In genomic region chr7:27331854-27332253, GRCm38 (mm10) we compare ENCODE assay signal across 10 mouse cellular contexts. TPM values are rescaled to one million over a fixed set of nuclear protein-coding genes. Genes with fewer than 3 reads are reported as not detected.
A peak's percentile ranks its signal among the peaks of the same experiment; 100 is the strongest.
DNase-seq lines count a peak whose midpoint lies in the region; ATAC-seq lines count a peak whose summit lies in the region.
"Had no signal": no experiment of that assay in that cellular context is flagged by ENCODE, and none has a peak within 500 bp of the region (broad histone marks: within the 10 kb centered on the region; RNA-seq: fewer than 3 reads in every experiment).

No protein-coding gene starts in this region.

- no peak overlapping the region for H3K27ac ChIP-seq in forebrain, embryonic 10.5 days
- no peak overlapping the region for H3K27ac ChIP-seq in forebrain, embryonic 16.5 days (ENCODE audit: low read length)
- H3K27ac ChIP-seq in lung, embryonic 15.5 days, result peak overlapping the region; percentile 94
- H3K27ac ChIP-seq in hindbrain, embryonic 16.5 days (ENCODE audit: low read depth, low read length), result no peak overlapping the region
- H3K27ac ChIP-seq in neural tube, embryonic 15.5 days (replicated peaks), result no peak overlapping the region
- H3K27ac ChIP-seq: midbrain, embryonic 12.5 days had no signal

- no peak for DNase-seq in forebrain, embryonic 10.5 days (ENCODE audit: extremely low spot score, low spot score)
- no peak for DNase-seq in lung, postnatal 25 days (ENCODE audit: low spot score)
- DNase-seq in layer of hippocampus, postnatal 36 days, result no peak
- DNase-seq in cerebellum, postnatal 25 days, result no peak

- H3K27me3 ChIP-seq in forebrain, embryonic 10.5 days (ENCODE audit: poor library complexity, severe bottlenecking), result peaks cover 99% of the 10 kb centered on the region
- peaks cover 72% of the 10 kb centered on the region for H3K27me3 ChIP-seq in forebrain, embryonic 16.5 days (replicated peaks; ENCODE audit: control insufficient read depth, insufficient read depth, low read length)
- peaks cover 54% of the 10 kb centered on the region for H3K27me3 ChIP-seq in lung, embryonic 15.5 days
- H3K27me3 ChIP-seq in hindbrain, embryonic 16.5 days (replicated peaks; ENCODE audit: control insufficient read depth, insufficient read depth, low read length), result peaks cover 84% of the 10 kb centered on the region
- H3K27me3 ChIP-seq in neural tube, embryonic 15.5 days (replicated peaks), result peaks cover 98% of the 10 kb centered on the region

- no peak overlapping the region for H3K9ac ChIP-seq in forebrain, embryonic 16.5 days (replicated peaks; ENCODE audit: low read depth, low read length)
- H3K9ac ChIP-seq in lung, embryonic 15.5 days, result peak overlapping the region; percentile 70
- H3K9ac ChIP-seq in hindbrain, embryonic 16.5 days (ENCODE audit: low read depth, low read length), result no peak overlapping the region
- H3K9ac ChIP-seq in neural tube, embryonic 15.5 days (replicated peaks), result no peak overlapping the region

- H3K4me3 ChIP-seq in forebrain, embryonic 10.5 days, result peak overlapping the region; percentile 52; the same call in 1 of the 2 replicates
- H3K4me3 ChIP-seq in forebrain, embryonic 16.5 days (replicated peaks; ENCODE audit: low read length), result no peak overlapping the region
- peak overlapping the region; percentile 65 for H3K4me3 ChIP-seq in lung, embryonic 15.5 days
- no peak overlapping the region for H3K4me3 ChIP-seq in hindbrain, embryonic 16.5 days (ENCODE audit: low read length)
- peak overlapping the region; percentile 47 for H3K4me3 ChIP-seq in neural tube, embryonic 15.5 days (replicated peaks)

- H3K9me3 ChIP-seq in forebrain, embryonic 10.5 days, result no peaks in the 10 kb centered on the region
- no peaks in the 10 kb centered on the region for H3K9me3 ChIP-seq in forebrain, embryonic 16.5 days (ENCODE audit: control insufficient read depth, low read length)
- no peaks in the 10 kb centered on the region for H3K9me3 ChIP-seq in lung, embryonic 15.5 days
- no peaks in the 10 kb centered on the region for H3K9me3 ChIP-seq in hindbrain, embryonic 16.5 days (ENCODE audit: control insufficient read depth, low read length)
- H3K9me3 ChIP-seq in neural tube, embryonic 15.5 days (replicated peaks), result no peaks in the 10 kb centered on the region
- H3K9me3 ChIP-seq: midbrain, embryonic 12.5 days had no signal

- WGBS in forebrain, embryonic 10.5 days, result 8% methylated on average over 8 of the region's 8 CpGs
- 7% methylated on average over 8 of the region's 8 CpGs for whole genome bisulfite sequencing in forebrain, embryonic 16.5 days
- WGBS in lung, embryonic 15.5 days, result 2% methylated on average over 8 of the region's 8 CpGs
- WGBS in hindbrain, embryonic 16.5 days, result 8% methylated on average over 8 of the region's 8 CpGs
- WGBS in neural tube, embryonic 15.5 days, result 8% methylated on average over 8 of the region's 8 CpGs

- no peak overlapping the region for H3K4me2 ChIP-seq in forebrain, embryonic 16.5 days (ENCODE audit: low read length)
- peak overlapping the region; percentile 92 for H3K4me2 ChIP-seq in lung, embryonic 15.5 days
- peak overlapping the region; percentile 96 for H3K4me2 ChIP-seq in hindbrain, embryonic 16.5 days (ENCODE audit: low read length)
- peak overlapping the region; percentile 97 for H3K4me2 ChIP-seq in neural tube, embryonic 15.5 days

- no peak for ATAC-seq in forebrain, embryonic 16.5 days
- no peak for ATAC-seq in lung, embryonic 15.5 days (ENCODE audit: borderline replicate concordance, extremely low read depth, low FRiP score, low TSS enrichment)
- no peak for ATAC-seq in hindbrain, embryonic 16.5 days
- no peak for ATAC-seq in neural tube, embryonic 15.5 days (ENCODE audit: low FRiP score)

- 0 out of 2 replicates have a peak, but pooled peaks cover 7% of the 10 kb centered on the region for H3K36me3 ChIP-seq in forebrain, embryonic 10.5 days (replicated peaks)
- no peaks in the 10 kb centered on the region for H3K36me3 ChIP-seq in forebrain, embryonic 16.5 days (ENCODE audit: control insufficient read depth, insufficient read depth)
- peaks cover 9% of the 10 kb centered on the region; the same call in 1 of the 2 replicates for H3K36me3 ChIP-seq in lung, embryonic 15.5 days
- no peaks in the 10 kb centered on the region for H3K36me3 ChIP-seq in hindbrain, embryonic 16.5 days (ENCODE audit: control insufficient read depth, insufficient read depth, low read length)
- no peaks in the 10 kb centered on the region for H3K36me3 ChIP-seq in neural tube, embryonic 15.5 days
- H3K36me3 ChIP-seq: midbrain, embryonic 12.5 days had no signal

- H3K4me1 ChIP-seq in forebrain, embryonic 10.5 days, result peaks cover 72% of the 10 kb centered on the region
- peaks cover 52% of the 10 kb centered on the region for H3K4me1 ChIP-seq in forebrain, embryonic 16.5 days (replicated peaks; ENCODE audit: control insufficient read depth, insufficient read depth, low read length)
- peaks cover 74% of the 10 kb centered on the region for H3K4me1 ChIP-seq in lung, embryonic 15.5 days
- peaks cover 38% of the 10 kb centered on the region for H3K4me1 ChIP-seq in hindbrain, embryonic 16.5 days (ENCODE audit: control insufficient read depth, insufficient read depth, low read depth, low read length)
- H3K4me1 ChIP-seq in neural tube, embryonic 15.5 days, result peaks cover 66% of the 10 kb centered on the region

RNA-seq across cellular contexts. Expression of gene Ltbp4, which starts 5.6 kb away (rescaled TPM):
- polyA plus RNA-seq in forebrain, embryonic 10.5 days (2016; fragmentation: Nextera tagmentation; extraction: Ambion mirVana), result 8.5 and 11.1 TPM in 2 replicates
- polyA plus RNA-seq in forebrain, embryonic 16.5 days (2015; fragmentation: Nextera tagmentation; extraction: Ambion mirVana), result 13.3 and 18.2 TPM in 2 replicates
- 96.2 and 102 TPM in 2 replicates for polyA plus RNA-seq in lung, embryonic 15.5 days (2015; fragmentation: Nextera tagmentation; extraction: Ambion mirVana)
- polyA plus RNA-seq in hindbrain, embryonic 16.5 days (2015; fragmentation: Nextera tagmentation; extraction: Ambion mirVana), result 14.1 and 17.2 TPM in 2 replicates
- 10.7 and 17.8 TPM in 2 replicates for polyA plus RNA-seq in neural tube, embryonic 15.5 days (2015; fragmentation: Nextera tagmentation; extraction: Ambion mirVana)
- 10 to 100 TPM; 52.8 to 59.6 TPM for total RNA-seq in layer of hippocampus, postnatal 36 days (2021)
- total RNA-seq: hematopoietic stem cell, adult 5-6 weeks had no signal

RNA-seq across cellular contexts. Expression of gene Shkbp1, which starts 24.0 kb away (rescaled TPM):
- polyA plus RNA-seq in forebrain, embryonic 10.5 days (2016; fragmentation: Nextera tagmentation; extraction: Ambion mirVana), result 62.4 and 67.7 TPM in 2 replicates
- polyA plus RNA-seq in forebrain, embryonic 16.5 days (2015; fragmentation: Nextera tagmentation; extraction: Ambion mirVana), result 88.1 and 95.5 TPM in 2 replicates
- 48.3 and 51.4 TPM in 2 replicates for polyA plus RNA-seq in lung, embryonic 15.5 days (2015; fragmentation: Nextera tagmentation; extraction: Ambion mirVana)
- 31.6 and 38.0 TPM in 2 replicates for polyA plus RNA-seq in hindbrain, embryonic 16.5 days (2015; fragmentation: Nextera tagmentation; extraction: Ambion mirVana)
- 28.9 and 33.4 TPM in 2 replicates for polyA plus RNA-seq in neural tube, embryonic 15.5 days (2015; fragmentation: Nextera tagmentation; extraction: Ambion mirVana)
- total RNA-seq in layer of hippocampus, postnatal 36 days (2021), result 10 to 100 TPM; 36.2 to 37.3 TPM

RNA-seq across cellular contexts. Expression of gene Gm20479, which starts 25.4 kb away (rescaled TPM):
- 1.4 TPM in 1 of 2 replicates, not detected in the other for polyA plus RNA-seq in forebrain, embryonic 10.5 days (2016; fragmentation: Nextera tagmentation; extraction: Ambion mirVana)
- not detected in 2 replicates for polyA plus RNA-seq in forebrain, embryonic 16.5 days (2015; fragmentation: Nextera tagmentation; extraction: Ambion mirVana)
- polyA plus RNA-seq in lung, embryonic 15.5 days (2015; fragmentation: Nextera tagmentation; extraction: Ambion mirVana), result 0.79 and 1.3 TPM in 2 replicates
- polyA plus RNA-seq in hindbrain, embryonic 16.5 days (2015; fragmentation: Nextera tagmentation; extraction: Ambion mirVana), result not detected in 2 replicates
- not detected in 2 replicates for polyA plus RNA-seq in neural tube, embryonic 15.5 days (2015; fragmentation: Nextera tagmentation; extraction: Ambion mirVana)
- total RNA-seq in layer of hippocampus, postnatal 36 days (2021), result not detected
- total RNA-seq: hematopoietic stem cell, adult 5-6 weeks had no signal

Comparison
In these comparisons a context has a peak if more than half of its experiments do, and no peak if none do; other contexts are left out.
1. H3K4me3 ChIP-seq: peak in forebrain, embryonic 10.5 days (single experiment), lung, embryonic 15.5 days (single experiment) and neural tube, embryonic 15.5 days (single experiment); none in forebrain, embryonic 16.5 days (single experiment) and hindbrain, embryonic 16.5 days (single experiment).